In genomic region chr5:146920314-146921161, GRCm38 (mm10) we compare ENCODE assay signal across 9 mouse cellular contexts. TPM values are rescaled to one million over a fixed set of nuclear protein-coding genes. Genes with fewer than 3 reads are reported as not detected.
DNase-seq lines count a peak whose midpoint lies in the region; ATAC-seq lines count a peak whose summit lies in the region.
"Had no signal": no experiment of that assay in that cellular context is flagged by ENCODE, and none has a peak within 500 bp of the region (broad histone marks: within the 10 kb centered on the region; RNA-seq: fewer than 3 reads in every experiment).

No protein-coding gene starts in this region.

- H3K9ac ChIP-seq in lung, embryonic 16.5 days (ENCODE audit: low read length): peak overlapping the region; percentile 45; the same call in 1 of the 2 replicates
- peak overlapping the region; percentile 32; the same call in 1 of the 2 replicates for H3K9ac ChIP-seq in forebrain, embryonic 15.5 days (replicated peaks)
- H3K9ac ChIP-seq in liver, embryonic 13.5 days: no peak overlapping the region
- H3K9ac ChIP-seq in stomach, embryonic 15.5 days: no peak overlapping the region

- H3K4me1 ChIP-seq in lung, embryonic 16.5 days (replicated peaks; ENCODE audit: control insufficient read depth, insufficient read depth, low read length): peaks cover 6% of the 10 kb centered on the region
- peaks cover 13% of the 10 kb centered on the region for H3K4me1 ChIP-seq in forebrain, embryonic 15.5 days
- no peaks in the 10 kb centered on the region for H3K4me1 ChIP-seq in liver, embryonic 13.5 days (replicated peaks)
- H3K4me1 ChIP-seq in stomach, embryonic 15.5 days: peaks cover 6% of the 10 kb centered on the region; the same call in 1 of the 2 replicates

- DNase-seq in lung, postnatal 14 days: no peak
- DNase-seq in liver, embryonic 13.5 days: no peak
- DNase-seq in right cerebral cortex, adult 18-20 months: no peak
- DNase-seq in frontal cortex, postnatal 10 days (ENCODE audit: low spot score in 2 of 2): no peak
- DNase-seq: kidney, postnatal 25 days had no signal

- no peaks in the 10 kb centered on the region for H3K36me3 ChIP-seq in lung, embryonic 16.5 days (ENCODE audit: control insufficient read depth, insufficient read depth, low read length)
- no peaks in the 10 kb centered on the region for H3K36me3 ChIP-seq in forebrain, embryonic 15.5 days
- no peaks in the 10 kb centered on the region for H3K36me3 ChIP-seq in liver, embryonic 13.5 days
- no peaks in the 10 kb centered on the region for H3K36me3 ChIP-seq in stomach, embryonic 15.5 days

- H3K27ac ChIP-seq in lung, embryonic 16.5 days (ENCODE audit: low read length): no peak overlapping the region
- H3K27ac ChIP-seq in forebrain, embryonic 15.5 days (replicated peaks): no peak overlapping the region
- H3K27ac ChIP-seq in liver, embryonic 13.5 days: no peak overlapping the region
- H3K27ac ChIP-seq in stomach, embryonic 15.5 days: no peak overlapping the region

- peak; percentile 12; the same call in 1 of the 2 replicates for ATAC-seq in lung, embryonic 16.5 days (ENCODE audit: low read depth)
- peak; percentile 32; the same call in 1 of the 2 replicates for ATAC-seq in forebrain, embryonic 15.5 days (replicated peaks)
- ATAC-seq in liver, embryonic 13.5 days (ENCODE audit: low read depth): no peak
- no peak; the same call in 1 of the 2 replicates for ATAC-seq in stomach, embryonic 15.5 days (ENCODE audit: insufficient read depth, low FRiP score, low read depth)
- no peak for ATAC-seq in frontal cortex, adult (ENCODE audit: low TSS enrichment)

- H3K27me3 ChIP-seq in lung, embryonic 16.5 days (ENCODE audit: control insufficient read depth, insufficient read depth, low read depth, low read length): no peaks in the 10 kb centered on the region; the same call in 1 of the 2 replicates
- peaks cover 10% of the 10 kb centered on the region for H3K27me3 ChIP-seq in forebrain, embryonic 15.5 days
- H3K27me3 ChIP-seq in liver, embryonic 13.5 days: 0 out of 2 replicates have a peak, but pooled peaks cover 3% of the 10 kb centered on the region
- no peaks in the 10 kb centered on the region for H3K27me3 ChIP-seq in stomach, embryonic 15.5 days (replicated peaks)

- H3K4me2 ChIP-seq in lung, embryonic 16.5 days (ENCODE audit: low read depth, low read length): peak overlapping the region; percentile 58
- H3K4me2 ChIP-seq in forebrain, embryonic 15.5 days (replicated peaks): peak overlapping the region; percentile 47
- peak overlapping the region; percentile 47 for H3K4me2 ChIP-seq in liver, embryonic 13.5 days
- H3K4me2 ChIP-seq in stomach, embryonic 15.5 days: peak overlapping the region; percentile 53

- H3K9me3 ChIP-seq in lung, embryonic 16.5 days (ENCODE audit: control insufficient read depth, low read length): no peaks in the 10 kb centered on the region
- H3K9me3 ChIP-seq in forebrain, embryonic 15.5 days: no peaks in the 10 kb centered on the region
- H3K9me3 ChIP-seq in liver, embryonic 13.5 days (replicated peaks): 0 out of 2 replicates have a peak, but pooled peaks cover 4% of the 10 kb centered on the region
- no peaks in the 10 kb centered on the region for H3K9me3 ChIP-seq in stomach, embryonic 15.5 days

- 1% methylated on average over 24 of the region's 27 CpGs for WGBS in lung, embryonic 16.5 days
- 7% methylated on average over 24 of the region's 27 CpGs for WGBS in forebrain, embryonic 15.5 days
- 16% methylated on average over 24 of the region's 27 CpGs for WGBS in liver, embryonic 13.5 days (ENCODE audit: insufficient replicate concordance)
- 4% methylated on average over 26 of the region's 27 CpGs for WGBS in stomach, embryonic 15.5 days

- H3K4me3 ChIP-seq in lung, embryonic 16.5 days (ENCODE audit: low read length): peak overlapping the region; percentile 30
- peak overlapping the region; percentile 32 for H3K4me3 ChIP-seq in forebrain, embryonic 15.5 days
- H3K4me3 ChIP-seq in liver, embryonic 13.5 days (replicated peaks): peak overlapping the region; percentile 7; the same call in 1 of the 2 replicates
- H3K4me3 ChIP-seq in stomach, embryonic 15.5 days (replicated peaks): peak overlapping the region; percentile 19

RNA-seq across cellular contexts. Expression of gene Gtf3a, which starts 27.9 kb away (rescaled TPM):
- polyA plus RNA-seq in lung, embryonic 16.5 days (2015; fragmentation: Nextera tagmentation; extraction: Ambion mirVana): 118 and 121 TPM in 2 replicates
- 123 and 124 TPM in 2 replicates for polyA plus RNA-seq in forebrain, embryonic 15.5 days (2015; fragmentation: Nextera tagmentation; extraction: Ambion mirVana)
- polyA plus RNA-seq in liver, embryonic 13.5 days (2015; fragmentation: Nextera tagmentation; extraction: Ambion mirVana): 77.0 and 84.6 TPM in 2 replicates
- 116 and 122 TPM in 2 replicates for polyA plus RNA-seq in stomach, embryonic 15.5 days (2015; fragmentation: Nextera tagmentation; extraction: Ambion mirVana)

RNA-seq across cellular contexts. Expression of gene Mtif3, which starts 43.1 kb away (rescaled TPM):
- 20.2 and 21.0 TPM in 2 replicates for polyA plus RNA-seq in lung, embryonic 16.5 days (2015; fragmentation: Nextera tagmentation; extraction: Ambion mirVana)
- 28.7 and 32.7 TPM in 2 replicates for polyA plus RNA-seq in forebrain, embryonic 15.5 days (2015; fragmentation: Nextera tagmentation; extraction: Ambion mirVana)
- polyA plus RNA-seq in liver, embryonic 13.5 days (2015; fragmentation: Nextera tagmentation; extraction: Ambion mirVana): 14.7 and 15.3 TPM in 2 replicates
- polyA plus RNA-seq in stomach, embryonic 15.5 days (2015; fragmentation: Nextera tagmentation; extraction: Ambion mirVana): 23.1 and 24.2 TPM in 2 replicates

Comparison
In these comparisons a context has a peak if more than half of its experiments do, and no peak if none do; other contexts are left out.
1. ATAC-seq: peak in lung, embryonic 16.5 days (single experiment) and forebrain, embryonic 15.5 days (single experiment); none in liver, embryonic 13.5 days (single experiment), stomach, embryonic 15.5 days (single experiment) and frontal cortex, adult (single experiment).
2. H3K9ac ChIP-seq: peak in lung, embryonic 16.5 days (single experiment) and forebrain, embryonic 15.5 days (single experiment); none in liver, embryonic 13.5 days (single experiment) and stomach, embryonic 15.5 days (single experiment).
3. Peak in every context shown above with its lines, with median percentiles within 50 percentile points of each other: H3K4me2 ChIP-seq and H3K4me3 ChIP-seq.